Mouse (Mus musculus) G1E (cell line): ENCODE results near the gene Gm21981.

Experiments used
- CTCF ChIP-seq: IDR thresholded peaks from 2 replicates; pipeline ENCODE4 v1.5.1; 2012; ENCODE audit warnings: low read depth, low read length, inconsistent platforms, mixed read lengths
- GATA1 ChIP-seq: IDR thresholded peaks from 2 replicates; pipeline ENCODE4 v1.6.1; 2012; ENCODE audit warnings: borderline replicate concordance, low read length, inconsistent platforms, mixed read lengths
- GATA2 ChIP-seq: IDR thresholded peaks from 2 replicates; pipeline ENCODE4 v1.6.1; 2012; ENCODE audit warnings: low read depth, low read length, inconsistent platforms, borderline replicate concordance
- POLR2AphosphoS5 ChIP-seq: IDR thresholded peaks from 2 replicates; pipeline ENCODE4 v1.6.1; 2012; ENCODE audit warnings: low read depth, low read length, inconsistent platforms; ENCODE audit not compliant: insufficient replicate concordance
- TAL1 ChIP-seq: conservative IDR thresholded peaks from 2 replicates; pipeline ENCODE4 v1.6.1; 2012; ENCODE audit warnings: low read depth, low read length, inconsistent platforms, mixed read lengths

GRCm38 (mm10) chr17:47715037-47715436 lies 20.8 kb upstream of the Gm21981 start:
- TF ChIP-seq POLR2AphosphoS5 (no peak), CTCF (no peak), GATA2 (no peak), GATA1 (no peak), TAL1 (no peak)
